In genomic region chr7:127183828-127184227, GRCm38 (mm10) we compare ENCODE assay signal across 13 mouse cellular contexts. TPM values are rescaled to one million over a fixed set of nuclear protein-coding genes. Genes with fewer than 3 reads are reported as not detected.
DNase-seq lines count a peak whose midpoint lies in the region; TF ChIP-seq lines count a peak whose summit lies in the region.
"Had no signal": no experiment of that assay in that cellular context is flagged by ENCODE, and none has a peak within 500 bp of the region (broad histone marks: within the 10 kb centered on the region; RNA-seq: fewer than 3 reads in every experiment).

No protein-coding gene starts in this region.

- intact Hi-C loops in left cerebral cortex, postnatal 36 days (cut with DNase I): loop anchor here (10.0 kb wide), 1 partner anchor 369 kb away; no protein-coding TSS in a partner anchor

- no peaks in the 10 kb centered on the region for H3K36me3 ChIP-seq in small intestine, adult 2 months (ENCODE audit: control insufficient read depth, insufficient read depth, low read length)
- H3K36me3 ChIP-seq: heart, embryonic 10.5 days; limb, embryonic 15.5 days; neural tube, embryonic 13.5 days; stomach, embryonic 15.5 days had no signal

- no peaks in the 10 kb centered on the region for H3K27me3 ChIP-seq in small intestine, adult 2 months (ENCODE audit: control insufficient read depth, insufficient read depth, low read length)
- H3K27me3 ChIP-seq: limb, embryonic 15.5 days; neural tube, embryonic 13.5 days; stomach, embryonic 15.5 days had no signal

- H3K27ac ChIP-seq in small intestine, adult 2 months (ENCODE audit: insufficient read depth, low read depth, low read length): peak overlapping the region; percentile 41; the same call in 1 of the 2 replicates
- H3K27ac ChIP-seq: heart, embryonic 10.5 days; limb, embryonic 15.5 days; neural tube, embryonic 13.5 days; stomach, embryonic 15.5 days had no signal

- TF ChIP-seq POLR2A in lung, adult 2 months (IDR thresholded peaks at IDR 0.05; ENCODE audit: borderline replicate concordance, extremely low read depth, low read depth, low read length): no peak
- no peak for TF ChIP-seq POLR2A in small intestine, adult 2 months (IDR thresholded peaks at IDR 0.05; ENCODE audit: low read depth, low read length)

- TF ChIP-seq CTCF in lung, adult 2 months (IDR thresholded peaks at IDR 0.05; ENCODE audit: insufficient read depth, low read length): peak; percentile 49; the same call in 1 of the 2 replicates
- peak; percentile 57; the same call in 1 of the 2 replicates for TF ChIP-seq CTCF in small intestine, adult 2 months (IDR thresholded peaks at IDR 0.05; ENCODE audit: extremely low read depth, insufficient read length, insufficient replicate concordance, low read depth, low read length)

- H3K4me3 ChIP-seq in lung, adult 2 months (replicated peaks; ENCODE audit: extremely low read depth, low read depth, low read length): no peak overlapping the region
- H3K4me3 ChIP-seq in small intestine, adult 2 months (ENCODE audit: low read depth, low read length): no peak overlapping the region
- H3K4me3 ChIP-seq: heart, embryonic 10.5 days; limb, embryonic 15.5 days; neural tube, embryonic 13.5 days; stomach, embryonic 15.5 days had no signal

- 75% methylated on average over 6 of the region's 6 CpGs for WGBS in lung, adult 2 months
- WGBS in small intestine, adult 2 months: 39% methylated on average over 6 of the region's 6 CpGs

- no peak for DNase-seq in lung, adult 2 months
- DNase-seq in lung, adult 18-20 months: no peak
- DNase-seq in MEL-GATA-1-ER (ENCODE audit: extremely low read depth, low read depth): peak; percentile 77
- peak; percentile 67 for DNase-seq in induced T-regulatory cell, adult 2 months (ENCODE audit: low read depth)
- no peak for DNase-seq in left cerebral cortex, postnatal 36 days (ENCODE audit: low spot score in 2 of 2)
- no peak for DNase-seq in right cerebral cortex, postnatal 10 days (ENCODE audit: low spot score in 2 of 2)
- DNase-seq in urinary bladder, postnatal 4 days (ENCODE audit: low spot score in 2 of 2): no peak

- H3K4me1 ChIP-seq in lung, adult 2 months (ENCODE audit: control insufficient read depth, insufficient read depth, low read length): no peaks in the 10 kb centered on the region
- H3K4me1 ChIP-seq in small intestine, adult 2 months (ENCODE audit: control insufficient read depth, insufficient read depth, insufficient read length, low read length): peaks cover 3% of the 10 kb centered on the region; the same call in 1 of the 2 replicates
- H3K4me1 ChIP-seq: limb, embryonic 15.5 days; neural tube, embryonic 13.5 days; stomach, embryonic 15.5 days had no signal

RNA-seq across cellular contexts. Expression of gene Cd2bp2, which starts 12.0 kb away (rescaled TPM):
- polyA plus RNA-seq in lung, adult 2 months (2012; rRNA removed): 20.7 and 31.0 TPM in 2 replicates
- polyA plus RNA-seq in small intestine, adult 2 months (2012; rRNA removed): 7.6 and 13.9 TPM in 2 replicates
- 10 to 100 TPM; 81.4 to 89.5 TPM for total RNA-seq in left cerebral cortex, postnatal 36 days (2021)

RNA-seq across cellular contexts. Expression of gene Tbc1d10b, which starts 24.4 kb away (rescaled TPM):
- polyA plus RNA-seq in lung, adult 2 months (2012; rRNA removed): 30.3 and 32.9 TPM in 2 replicates
- 17.5 and 44.1 TPM in 2 replicates for polyA plus RNA-seq in small intestine, adult 2 months (2012; rRNA removed)
- 100 to 1,000 TPM in 1 of 2 experiments, 10 to 100 TPM in 1; 90.8 to 101 TPM for total RNA-seq in left cerebral cortex, postnatal 36 days (2021)

RNA-seq across cellular contexts. Expression of gene Mylpf, which starts 24.9 kb away (rescaled TPM):
- 1.3 and 135 TPM in 2 replicates for polyA plus RNA-seq in lung, adult 2 months (2012; rRNA removed)
- polyA plus RNA-seq in small intestine, adult 2 months (2012; rRNA removed): 0.74 and 1.3 TPM in 2 replicates
- 1 to 10 TPM; 1.7 to 3.9 TPM for total RNA-seq in left cerebral cortex, postnatal 36 days (2021)

RNA-seq across cellular contexts. Expression of gene Spn, which starts 46.2 kb away (rescaled TPM):
- polyA plus RNA-seq in lung, adult 2 months (2012; rRNA removed): 11.8 and 13.2 TPM in 2 replicates
- polyA plus RNA-seq in small intestine, adult 2 months (2012; rRNA removed): 2.4 and 3.9 TPM in 2 replicates
- total RNA-seq in left cerebral cortex, postnatal 36 days (2021): under 1 TPM; 0.12 to 0.25 TPM
- polyA plus RNA-seq: embryonic facial prominence, embryonic 11.5 days had no signal

RNA-seq across cellular contexts. Expression of gene Zfp553, which starts 49.0 kb away (rescaled TPM):
- 8.9 and 11.6 TPM in 2 replicates for polyA plus RNA-seq in lung, adult 2 months (2012; rRNA removed)
- 4.9 and 8.1 TPM in 2 replicates for polyA plus RNA-seq in small intestine, adult 2 months (2012; rRNA removed)
- total RNA-seq in left cerebral cortex, postnatal 36 days (2021): 10 to 100 TPM; 18.6 to 19.4 TPM

Comparison
In these comparisons a context has a peak if more than half of its experiments do, and no peak if none do; other contexts are left out.
1. DNase-seq: peak in MEL-GATA-1-ER (single experiment) and induced T-regulatory cell, adult 2 months (single experiment); none in lung, adult 2 months (single experiment), lung, adult 18-20 months (0 of 2), left cerebral cortex, postnatal 36 days (0 of 2), right cerebral cortex, postnatal 10 days (0 of 2) and urinary bladder, postnatal 4 days (0 of 2).